Mouse (Mus musculus) embryonic stem cell, embryonic (primary cell): ENCODE measurements at regions not wholly inside any gene's neighbourhood (a gene's known extent, or its start where the extent isn't known, plus 50 kb on each side); places are given as distances from the start of the nearest gene placed in this dataset.

ENCODE experiments used
- CTCF ChIA-PET, 4 experiments: fragments of 300-600 bp in 2 of 4; fragments of 350-600 bp in 2 of 4; sonication (Branson Sonifier 250); formaldehyde crosslinking; loops; one replicate each; lab custom pipeline; 2022; ENCODE audit warnings: inconsistent platforms in 2 of 4; lab: Charles Lee
- POLR2A ChIA-PET, 4 experiments: fragments of 300-600 bp in 2 of 4; fragments of 350-600 bp in 2 of 4; sonication (Branson Sonifier 250); formaldehyde crosslinking; loops; one replicate each; lab custom pipeline; 2022; ENCODE audit warnings: antibody characterized with exemption in 4 of 4, inconsistent platforms in 1 of 4; lab: Charles Lee

DNA sequence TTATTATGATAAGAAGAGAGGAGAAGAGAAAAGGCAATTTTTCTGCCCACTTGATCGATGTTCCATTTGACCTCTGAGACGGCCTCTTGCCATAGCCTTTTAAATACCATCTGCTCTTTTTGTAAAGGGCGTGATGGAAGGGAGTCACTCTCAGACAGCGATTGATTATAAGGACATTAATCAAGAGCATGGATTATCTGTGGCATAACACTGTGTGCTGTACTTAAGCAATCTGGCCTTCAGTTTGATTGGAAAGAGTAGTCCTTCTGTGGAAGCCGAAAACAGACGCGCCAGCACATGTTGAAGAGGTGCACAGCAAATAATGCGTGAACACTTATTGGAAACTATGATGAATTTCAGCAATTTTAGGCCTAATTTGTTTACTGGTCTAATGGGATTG, 685.4 kb upstream of the Robo1 start:
- ChIA-PET POLR2A (no interaction called here), CTCF (no interaction called here)

DNA sequence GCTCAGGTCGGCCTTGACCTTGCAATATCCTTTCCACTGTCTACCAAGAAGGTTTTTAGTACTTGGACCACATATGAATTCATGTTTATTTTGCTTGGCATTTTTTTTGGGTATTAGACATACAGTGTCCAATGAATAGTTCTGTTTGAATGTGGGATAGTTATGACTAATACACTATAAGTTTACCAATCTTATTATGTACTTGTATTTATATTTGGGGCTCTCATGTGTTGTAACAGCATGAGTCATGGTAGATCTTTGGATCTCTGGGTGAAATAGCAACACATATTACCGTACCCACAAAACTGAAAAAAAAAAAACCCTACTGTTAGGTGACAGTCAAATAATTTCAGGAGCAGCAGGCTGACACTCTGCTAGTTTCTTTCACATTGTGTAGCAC, 667.7 kb upstream of the Robo1 start:
- POLR2A ChIA-PET = no interaction called here

DNA sequence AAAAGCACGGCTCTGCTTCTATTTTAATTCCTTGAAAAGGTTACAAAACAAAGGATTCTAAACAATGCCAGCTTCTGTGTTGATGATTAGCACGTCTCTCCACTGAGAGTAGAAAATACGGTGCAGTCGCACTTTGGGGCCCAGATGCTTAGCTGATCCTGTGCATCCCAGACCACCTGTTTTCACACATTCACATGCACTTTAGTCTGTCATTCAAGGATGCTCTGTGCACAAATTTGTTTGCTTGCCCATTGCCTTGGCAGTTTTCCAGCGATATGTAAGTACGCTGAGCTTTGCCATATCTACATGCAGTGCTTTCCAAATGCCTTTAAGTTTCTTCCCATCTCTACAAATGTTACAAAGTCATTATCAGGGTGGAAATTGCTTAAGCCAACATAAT, 664.9 kb upstream of the Robo1 start:
- CTCF ChIA-PET = no interaction called here

More for the DNA sequence above, 667.7 kb upstream of the Robo1 start:
- CTCF ChIA-PET = no interaction called here

DNA sequence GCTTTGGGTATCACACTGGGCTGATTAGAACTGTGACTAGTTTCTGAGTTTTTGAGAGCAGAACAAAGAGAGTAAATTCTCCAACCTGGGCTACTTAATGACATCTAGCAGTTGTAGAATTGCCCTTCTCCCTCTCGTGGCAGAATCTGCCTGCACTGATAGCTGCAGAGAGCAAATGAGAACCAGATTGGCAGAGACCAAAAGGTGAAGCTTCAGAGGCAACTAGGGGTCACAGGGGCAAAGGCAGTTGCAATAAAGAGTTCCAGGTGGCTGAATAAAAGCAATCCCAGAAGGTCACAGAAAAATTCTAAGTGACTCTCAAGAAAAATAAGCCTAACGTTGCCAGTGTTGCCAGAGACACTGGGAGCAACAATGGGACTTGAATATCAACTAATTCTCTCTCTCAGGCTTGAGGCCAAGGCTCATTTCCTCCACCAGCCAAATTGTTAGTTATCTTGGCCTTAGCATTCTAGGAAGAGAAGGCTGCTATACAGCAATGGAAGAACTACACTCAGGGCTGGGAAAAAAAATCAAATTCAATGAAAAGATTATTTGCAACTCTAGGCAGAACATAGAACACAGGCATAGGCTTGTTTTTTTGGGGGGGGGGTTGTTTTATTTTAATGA, 629.9 kb upstream of the Robo1 start:
- POLR2A ChIA-PET = no interaction called here
- CTCF ChIA-PET = no interaction called here

More for the DNA sequence above, 664.9 kb upstream of the Robo1 start:
- POLR2A ChIA-PET = no interaction called here

DNA sequence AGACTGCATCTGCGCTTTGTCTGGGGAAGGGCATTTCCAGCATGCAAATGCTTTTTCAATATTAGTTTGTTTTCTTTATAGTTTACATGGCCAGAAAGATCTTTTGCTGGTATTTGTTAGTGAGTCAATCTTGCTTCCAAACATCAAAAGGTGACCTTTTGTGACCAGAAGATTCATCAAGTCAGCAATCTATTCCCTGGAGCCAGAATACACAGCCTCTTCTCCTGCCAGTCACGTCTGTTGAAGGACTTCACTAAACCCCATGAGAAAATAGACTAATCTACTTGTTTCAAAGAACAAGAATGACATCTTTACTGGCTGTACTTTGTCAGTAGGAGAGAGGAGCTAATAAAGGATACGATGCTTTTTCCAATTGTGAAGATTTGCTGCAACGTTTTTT, 614.6 kb upstream of the Robo1 start:
- POLR2A ChIA-PET = no interaction called here
- CTCF ChIA-PET = no interaction called here

DNA sequence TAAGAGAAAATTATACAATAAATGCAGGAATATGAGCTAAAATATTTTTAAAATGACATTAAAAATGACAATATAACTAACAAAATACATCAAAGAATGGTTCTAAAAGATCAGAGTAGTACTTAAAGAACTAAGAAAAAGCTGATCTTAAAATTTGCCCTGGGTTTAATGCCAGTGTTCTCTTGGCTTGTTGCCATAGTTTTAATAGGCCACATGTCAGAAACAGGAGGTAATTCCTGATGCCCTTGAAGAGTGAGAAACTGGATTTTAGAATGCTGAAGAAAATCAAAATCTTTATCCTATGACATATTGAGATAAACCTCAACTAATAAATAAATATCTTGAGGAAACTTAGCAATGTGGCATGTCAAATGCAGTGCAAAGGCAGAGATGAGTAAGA, 602.3 kb upstream of the Robo1 start:
- ChIA-PET POLR2A (no interaction called here), CTCF (no interaction called here)

DNA sequence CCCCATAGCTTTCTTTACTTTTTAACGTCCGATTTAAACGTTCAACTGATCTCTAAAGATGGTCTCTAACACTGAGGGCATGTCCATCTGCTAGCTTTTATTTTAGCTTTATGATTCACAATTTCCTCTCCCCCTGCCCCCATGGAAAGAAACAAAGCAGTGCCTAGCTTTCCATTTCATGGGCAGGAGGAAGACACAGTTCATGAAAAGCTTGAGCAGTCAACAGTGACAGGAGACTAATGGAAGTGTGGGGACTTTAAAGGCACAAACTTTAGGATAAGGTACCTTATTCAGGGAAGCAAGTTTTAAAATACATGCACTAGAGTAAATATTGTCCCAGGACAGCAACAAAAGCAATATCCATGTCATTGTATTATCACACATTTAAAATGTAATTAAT, 598.4 kb upstream of the Robo1 start:
- CTCF ChIA-PET = no interaction called here
- POLR2A ChIA-PET = no interaction called here

DNA sequence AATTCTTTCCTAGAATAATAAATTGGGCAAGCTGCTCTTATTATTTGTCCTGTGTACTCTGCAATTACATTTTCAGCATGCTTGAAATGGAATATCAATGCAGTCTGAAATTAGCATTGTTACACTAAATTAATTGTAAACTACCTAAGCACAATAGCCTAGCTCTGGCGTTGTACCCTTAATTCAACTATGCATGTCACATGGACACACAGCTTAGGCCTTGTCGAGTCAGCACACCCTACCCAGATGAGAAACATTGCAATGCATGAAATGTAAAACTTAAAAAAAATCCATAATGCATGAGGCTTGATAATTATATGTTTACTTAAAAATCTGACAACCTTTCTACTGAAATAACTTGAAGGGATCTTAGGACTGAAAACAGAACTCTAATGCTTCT, 596.2 kb upstream of the Robo1 start:
- POLR2A ChIA-PET = no interaction called here
- CTCF ChIA-PET = no interaction called here

DNA sequence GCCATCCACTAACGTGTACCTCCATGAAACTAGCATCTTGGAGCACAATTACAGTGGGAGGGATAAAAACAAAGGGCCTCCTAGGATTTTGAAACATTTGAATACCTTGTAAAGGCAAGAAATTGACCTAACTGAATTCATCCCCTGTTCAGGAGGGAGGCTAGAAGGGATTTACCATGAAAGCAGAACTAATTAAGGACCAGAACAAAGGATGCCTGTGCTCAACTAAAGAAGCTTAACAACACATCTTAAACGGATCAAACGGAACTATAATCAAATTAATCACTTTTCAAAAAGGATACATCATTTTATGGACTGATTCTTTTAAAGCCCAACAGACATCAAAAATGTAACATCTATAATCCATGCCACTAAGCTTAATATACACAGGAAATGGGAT, 590.9 kb upstream of the Robo1 start:
- ChIA-PET POLR2A (interaction anchor here in 1 of 4 experiments (0.7 kb wide), 1 partner anchor 224 kb away, joined by 3 read pairs; no protein-coding TSS in a partner anchor), CTCF (no interaction called here)

DNA sequence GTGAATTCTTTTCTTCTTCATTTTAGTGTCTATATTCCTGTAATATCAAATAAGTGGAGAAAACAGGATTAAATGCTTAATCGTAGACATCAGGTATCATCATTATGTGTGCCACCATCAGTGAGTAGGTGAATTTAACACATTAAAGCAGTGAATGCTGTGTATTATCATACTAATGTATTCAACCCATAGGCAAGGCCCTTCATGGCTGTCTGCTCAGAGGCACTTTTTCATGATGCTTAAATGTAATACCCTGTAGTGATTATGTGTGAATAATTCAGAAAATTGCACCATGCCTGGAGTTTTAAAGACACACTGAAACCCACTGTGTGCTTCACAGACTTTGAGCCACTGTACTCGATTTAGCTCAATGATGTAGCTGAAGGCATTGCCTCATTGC, 583.2 kb upstream of the Robo1 start:
- POLR2A ChIA-PET = no interaction called here
- CTCF ChIA-PET = no interaction called here

DNA sequence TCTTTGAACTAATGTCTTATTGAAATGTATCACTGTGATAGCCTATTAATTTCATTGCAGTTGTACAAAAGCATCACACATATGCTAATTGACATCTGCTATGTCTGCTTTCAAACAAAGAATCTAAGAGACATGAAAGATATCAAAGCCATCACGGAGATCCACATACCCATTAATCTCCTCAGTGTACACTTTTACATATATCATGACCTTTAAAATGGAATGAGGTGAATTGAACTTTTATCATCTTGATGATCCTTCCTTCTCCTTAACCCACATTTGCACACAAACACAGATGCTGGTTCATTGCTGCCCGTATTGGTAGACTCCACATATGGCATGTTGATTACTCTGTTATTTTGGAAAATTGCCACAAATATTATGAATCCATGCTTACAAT, 570.2 kb upstream of the Robo1 start:
- CTCF ChIA-PET = no interaction called here
- POLR2A ChIA-PET = no interaction called here

DNA sequence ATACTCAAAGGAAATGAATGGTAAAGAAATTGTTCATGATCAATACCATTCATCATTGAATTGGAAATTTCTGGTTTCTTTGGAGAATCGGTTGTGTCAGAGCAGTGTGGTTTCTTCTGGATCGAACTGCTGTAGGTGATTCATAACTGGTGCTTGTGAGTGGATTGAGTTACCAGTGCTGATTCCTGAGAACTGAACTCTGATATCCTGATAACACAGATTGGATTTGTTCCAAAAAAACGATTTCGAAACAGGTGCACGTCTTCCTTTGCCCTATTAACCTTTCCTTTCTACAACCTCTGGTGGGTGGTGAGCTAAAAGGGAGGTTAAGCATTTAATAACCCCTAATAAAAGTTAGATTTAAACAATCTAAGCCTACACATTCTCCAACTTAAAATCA, 569.0 kb upstream of the Robo1 start:
- ChIA-PET CTCF (no interaction called here), POLR2A (no interaction called here)

DNA sequence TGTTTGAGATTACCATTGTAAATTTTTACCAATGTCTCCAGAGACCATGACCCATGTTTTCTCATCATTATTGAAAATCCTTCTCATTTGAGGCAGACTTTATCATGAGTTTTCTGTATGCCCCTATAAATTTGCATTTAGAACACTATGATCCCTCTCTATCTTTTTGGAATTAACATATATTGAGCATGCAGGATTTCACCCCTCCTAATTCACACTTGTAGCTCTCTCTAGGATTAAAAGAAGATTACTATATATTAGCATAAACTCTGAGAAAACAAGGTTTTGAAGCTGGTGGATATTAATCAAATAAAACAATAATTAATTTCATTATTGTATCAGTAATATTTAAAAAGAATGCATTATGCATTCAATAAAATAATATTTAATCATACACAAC, 527.2 kb upstream of the Robo1 start:
- ChIA-PET POLR2A (no interaction called here), CTCF (no interaction called here)

DNA sequence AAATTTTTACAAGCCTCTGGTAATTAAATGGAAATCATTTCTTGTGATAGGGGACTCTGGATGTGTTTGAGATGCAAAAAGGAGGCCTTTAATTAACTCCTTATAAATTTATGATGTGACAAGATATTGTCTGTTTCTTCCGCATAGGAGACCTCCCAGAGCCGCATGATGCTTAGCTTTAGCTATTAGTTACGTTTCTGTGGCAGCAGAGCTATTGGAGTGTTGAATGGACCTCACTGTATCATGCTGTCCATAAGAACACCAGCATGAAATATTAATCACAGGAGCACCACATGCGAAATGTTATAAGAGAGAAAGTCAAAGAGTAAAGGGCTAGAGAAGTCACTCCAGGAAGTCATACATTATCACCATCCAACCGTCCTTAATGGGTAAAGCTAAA, 495.3 kb upstream of the Robo1 start:
- CTCF ChIA-PET = no interaction called here
- POLR2A ChIA-PET = no interaction called here

DNA sequence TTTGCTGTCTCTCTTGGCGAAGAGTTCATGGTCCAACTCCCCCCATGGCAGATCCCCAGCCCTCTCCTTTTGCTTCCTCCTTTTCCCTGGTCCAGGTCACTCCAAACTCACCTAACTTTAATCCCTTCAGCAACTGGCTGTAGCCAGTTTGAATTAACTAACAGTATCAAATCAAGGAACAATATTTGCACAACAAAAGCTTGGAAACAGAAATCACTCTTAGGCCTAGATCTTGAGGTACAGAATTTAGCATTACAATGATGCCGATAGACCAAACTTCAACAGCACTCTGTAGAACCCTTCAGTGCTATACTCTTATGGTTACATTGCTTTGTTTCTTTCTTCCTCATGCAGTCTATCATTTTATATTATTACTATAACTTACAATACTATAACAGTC, 472.8 kb upstream of the Robo1 start:
- POLR2A ChIA-PET = no interaction called here
- CTCF ChIA-PET = no interaction called here

DNA sequence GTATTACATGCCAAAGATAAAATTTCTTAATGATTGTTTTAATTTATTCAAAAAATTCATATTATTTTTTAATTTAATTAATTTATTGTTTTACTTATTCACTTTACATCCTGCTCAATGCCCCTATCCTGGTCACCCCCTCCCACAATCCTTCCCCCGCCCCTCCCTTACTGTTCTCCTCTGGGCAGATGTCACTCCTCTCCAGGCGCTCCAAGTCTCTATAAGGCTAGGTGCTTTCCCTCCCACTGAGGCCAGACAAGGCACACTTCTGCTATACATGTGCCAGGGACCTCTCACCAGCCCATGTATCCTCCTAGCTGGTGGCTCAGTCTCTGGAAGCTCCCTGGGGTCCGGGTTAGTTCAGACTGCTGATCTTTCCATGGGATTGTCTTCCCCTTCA, 458.0 kb upstream of the Robo1 start:
- ChIA-PET CTCF (no interaction called here), POLR2A (no interaction called here)

DNA sequence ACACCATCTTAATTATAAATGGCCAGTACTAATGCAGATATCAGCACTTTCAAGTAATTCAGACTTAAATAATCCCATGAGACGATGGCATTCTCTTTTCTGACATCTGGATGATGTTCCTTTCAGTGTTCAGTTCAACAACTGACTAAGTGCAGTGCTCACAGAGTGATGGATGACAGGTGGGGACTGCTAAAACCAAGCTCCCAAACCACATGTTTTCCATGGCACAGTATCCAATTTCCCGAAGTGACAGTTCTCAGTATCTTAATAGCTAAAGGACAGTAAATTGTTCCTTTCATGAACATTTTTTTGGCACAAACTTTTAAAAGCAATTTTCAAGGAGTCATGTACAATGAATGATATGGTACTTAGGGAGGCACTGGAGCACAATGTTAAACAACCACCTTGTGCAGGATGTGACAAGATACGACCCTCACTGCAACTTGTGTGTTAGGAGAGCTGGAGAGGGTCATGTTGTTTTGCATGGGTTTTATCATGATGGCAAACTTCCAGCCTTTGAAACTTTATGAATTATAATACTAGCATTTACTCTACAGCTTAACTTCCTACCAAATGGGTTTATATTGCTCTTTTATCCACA, 456.4 kb upstream of the Robo1 start:
- CTCF ChIA-PET = no interaction called here
- POLR2A ChIA-PET = no interaction called here

DNA sequence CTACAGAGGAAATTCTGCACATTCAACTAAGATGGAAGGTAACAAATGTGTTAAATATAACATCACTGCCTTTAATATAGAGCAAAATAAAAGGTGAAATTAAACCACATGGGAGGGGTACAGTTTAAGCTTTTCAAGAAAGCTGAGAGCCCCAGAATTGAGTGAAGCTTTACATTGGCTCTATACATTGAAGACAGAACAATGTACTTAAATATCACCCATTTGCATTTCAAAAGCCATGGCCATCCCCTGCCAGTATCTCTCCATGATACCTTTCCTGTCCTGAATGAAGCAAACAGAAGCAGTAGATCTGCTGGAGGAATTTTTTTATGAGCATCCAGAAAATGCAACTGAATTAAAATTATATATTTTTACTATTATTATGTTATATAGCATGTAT, 450.2 kb upstream of the Robo1 start:
- ChIA-PET POLR2A (no interaction called here), CTCF (no interaction called here)

DNA sequence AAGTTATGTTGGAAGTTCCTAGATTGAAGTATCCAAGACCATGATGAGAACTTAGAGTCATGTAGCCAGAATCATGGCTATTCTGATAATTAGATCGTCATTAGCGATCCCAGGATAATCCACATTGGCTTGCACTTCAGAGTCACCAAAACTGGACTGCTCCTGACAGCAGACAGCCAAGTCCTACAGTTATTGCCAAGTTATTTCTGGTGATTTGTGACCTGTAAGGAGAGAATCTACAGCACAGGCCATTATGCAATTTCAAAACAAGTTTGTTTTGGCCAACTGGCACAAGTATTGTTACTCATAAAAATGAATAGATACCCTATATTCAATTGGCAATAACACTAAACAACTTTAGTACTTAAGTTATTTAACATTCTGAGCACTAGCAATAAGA, 447.9 kb upstream of the Robo1 start:
- CTCF ChIA-PET = no interaction called here
- POLR2A ChIA-PET = no interaction called here

DNA sequence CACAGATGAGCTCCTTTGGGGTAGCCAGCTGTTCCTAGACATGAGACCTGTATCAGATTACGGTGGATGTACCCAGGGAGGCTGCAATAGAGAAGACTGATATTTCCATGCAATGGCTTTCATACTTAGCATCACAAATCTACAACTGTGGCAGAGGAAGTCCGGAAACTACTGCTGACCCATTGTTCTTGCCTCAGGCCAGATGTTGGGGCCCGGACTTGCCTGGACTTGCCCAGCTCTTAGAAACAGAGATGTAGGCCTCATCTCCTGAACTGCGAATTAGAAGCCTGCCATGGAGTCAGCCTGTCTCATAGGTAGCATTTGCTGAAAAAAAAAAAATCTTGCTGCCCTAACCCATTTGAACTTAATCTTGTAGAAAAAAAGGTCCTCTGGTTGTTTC, 422.4 kb upstream of the Robo1 start:
- ChIA-PET CTCF (no interaction called here), POLR2A (no interaction called here)

DNA sequence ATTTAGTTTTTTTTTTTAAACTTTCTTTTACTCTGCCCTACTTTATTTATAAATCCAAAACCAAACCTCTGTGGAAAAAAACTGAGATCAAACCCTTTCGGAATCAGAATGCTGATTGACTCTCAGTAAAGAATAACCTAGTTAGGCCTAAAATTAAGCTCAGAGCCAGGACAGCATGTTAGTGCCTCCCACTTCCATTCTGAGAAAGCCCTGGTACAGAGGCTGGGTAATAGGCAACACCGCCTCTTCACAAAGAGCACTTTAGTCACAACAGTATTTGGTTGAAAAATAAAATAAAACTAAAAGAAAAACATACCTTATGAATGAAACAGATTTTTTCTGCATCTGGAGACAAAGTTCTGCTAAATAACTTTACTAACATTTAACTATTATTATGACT, 418.4 kb upstream of the Robo1 start:
- ChIA-PET POLR2A (no interaction called here), CTCF (interaction anchor here in 1 of 4 experiments (0.7 kb wide), 1 partner anchor 47 kb away, joined by 3 read pairs; no protein-coding TSS in a partner anchor)

DNA sequence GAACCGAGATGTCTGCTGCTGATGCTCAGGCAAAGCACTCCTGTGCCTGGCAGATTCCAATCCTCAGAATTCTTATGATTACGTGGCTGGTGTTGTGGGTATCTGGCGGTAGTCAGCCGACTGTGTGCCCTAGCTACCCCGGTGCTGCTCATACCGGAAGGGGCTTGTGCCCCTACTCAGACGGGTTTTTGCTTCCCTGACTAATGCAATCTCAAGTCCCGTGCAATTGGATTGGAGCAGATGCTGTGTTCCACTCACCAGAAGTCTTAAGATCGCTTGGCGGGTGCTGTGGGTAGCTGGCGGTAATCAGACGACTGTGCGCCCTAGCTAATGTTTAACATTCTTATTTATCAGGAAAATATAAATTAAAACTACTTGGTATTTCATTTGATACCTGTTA, 385.0 kb upstream of the Robo1 start:
- POLR2A ChIA-PET = no interaction called here
- CTCF ChIA-PET = interaction anchor here in 1 of 4 experiments (0.7 kb wide), 1 partner anchor 1154 kb away, joined by 5 read pairs; no protein-coding TSS in a partner anchor
